Mouse (Mus musculus) lung, adult 18-20 months (tissue): ENCODE results near the gene Zbtb4.

Experiments
- DNase-seq, 2 experiments: peaks; one replicate each; pipeline ENCODE4 v3.0.0; 2022; ENCODE audit warnings: mixed read lengths in 2 of 2

Zbtb4 gene

GRCm38 (mm10) chr11:69801379-69801977 lies 35.8 kb downstream of the Zbtb4 start, which contains the start of gene Fgf11:
Gene Fgf11 (minus strand): TSS chr11:69801857.
- no peak for DNase-seq

- peak; percentile 90 to 93 for DNase-seq
Measured at GRCm38 (mm10) chr11:69802648-69803105, 37.0 kb downstream of the Zbtb4 start.

GRCm38 (mm10) chr11:69803328-69803727 lies 37.6 kb downstream of the Zbtb4 start:
- DNase-seq = no peak

GRCm38 (mm10) chr11:69803786-69804651 lies 38.3 kb downstream of the Zbtb4 start:
- DNase-seq = peak; percentile 79 to 83

- DNase-seq = peak; percentile 46 to 55
Measured at GRCm38 (mm10) chr11:69804652-69804940, 38.9 kb downstream of the Zbtb4 start.

GRCm38 (mm10) chr11:69804972-69805909 lies 39.5 kb downstream of the Zbtb4 start, which contains the start of gene Tmem102:
Gene Tmem102 (minus strand): TSS chr11:69805624.
- peak; percentile 85 to 90 for DNase-seq

GRCm38 (mm10) chr11:69806378-69806777 lies 40.7 kb downstream of the Zbtb4 start:
- DNase-seq = no peak

- DNase-seq = no peak
Measured at GRCm38 (mm10) chr11:69807641-69808040, 41.9 kb downstream of the Zbtb4 start.

GRCm38 (mm10) chr11:69810280-69810679 lies 44.6 kb downstream of the Zbtb4 start:
- DNase-seq = no peak

GRCm38 (mm10) chr11:69815155-69815554 lies 49.4 kb downstream of the Zbtb4 start, which contains the start of gene Gm39566:
Gene Gm39566 (minus strand): TSS chr11:69815298.
- DNase-seq = no peak

- no peak for DNase-seq
Measured at GRCm38 (mm10) chr11:69816520-69816919, 50.8 kb downstream of the Zbtb4 start.

- no peak for DNase-seq
Measured at GRCm38 (mm10) chr11:69818365-69818764, 52.7 kb downstream of the Zbtb4 start, which contains the start of gene Spem2. Gene Spem2 (minus strand): TSS chr11:69818465.

GRCm38 (mm10) chr11:69818871-69819270 lies 53.2 kb downstream of the Zbtb4 start:
- no peak for DNase-seq

GRCm38 (mm10) chr11:69822080-69822479 lies 56.4 kb downstream of the Zbtb4 start, which contains the start of gene Spem1:
Gene Spem1 (minus strand): TSS chr11:69822180.
- no peak for DNase-seq

GRCm38 (mm10) chr11:69823456-69823855 lies 57.7 kb downstream of the Zbtb4 start:
- DNase-seq = no peak

GRCm38 (mm10) chr11:69828832-69829231 lies 63.1 kb downstream of the Zbtb4 start:
- DNase-seq = no peak

- no peak for DNase-seq
Measured at GRCm38 (mm10) chr11:69833554-69833953, 67.8 kb downstream of the Zbtb4 start.
